Mouse (Mus musculus) spleen, adult 18-20 months (tissue): ENCODE data around the gene Smg6.
"Not testable (repeated sequence)": the region's sequence is repeated elsewhere in the genome, so short reads cannot be mapped to it uniquely, and the experiment has no call there.

ENCODE experiments used
- DNase-seq, 2 experiments: peaks; one replicate each; pipeline ENCODE4 v3.0.0; 2022; ENCODE audit warnings: mixed read lengths in 2 of 2

The Smg6 gene

DNA sequence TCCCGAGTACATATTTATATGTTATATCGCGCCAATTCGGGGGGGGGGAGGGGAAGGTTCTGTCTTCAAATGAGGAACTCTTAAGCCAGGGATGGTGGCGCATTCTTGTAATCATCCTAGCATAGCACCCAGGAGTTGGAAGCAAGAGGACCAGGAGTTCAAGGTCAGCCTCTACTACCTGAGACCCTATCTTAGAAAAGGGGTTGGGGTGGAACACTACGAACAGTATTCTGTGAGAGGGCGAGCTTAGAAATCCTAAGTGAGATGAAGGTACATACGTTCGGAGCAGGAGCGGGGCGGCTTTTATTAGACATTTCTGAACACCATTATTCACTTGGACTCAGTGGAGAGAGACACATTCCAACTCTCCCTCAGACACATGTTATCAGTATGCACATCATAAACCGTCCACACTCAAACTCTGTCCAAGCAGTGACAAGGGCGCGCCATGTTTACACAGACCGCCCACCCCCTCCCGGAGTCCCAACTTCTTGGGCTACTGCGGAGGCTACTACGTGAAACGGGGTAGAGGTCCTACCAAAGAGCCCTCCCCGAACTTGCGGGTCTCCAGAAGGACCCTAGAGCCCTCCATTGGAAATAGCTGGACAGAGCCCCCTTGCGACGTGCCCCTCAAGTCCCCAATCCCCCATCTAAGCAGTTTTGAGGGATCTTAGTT lies 243.9 kb downstream of the Smg6 start, which contains the start of gene Hic1:
Hic1 (minus strand) TSS at position 115 of the 676 bp plus-strand sequence.
- no peak for DNase-seq

GRCm38 (mm10) chr11:75170136-75170751 lies 244.6 kb downstream of the Smg6 start:
- DNase-seq = peak; percentile 75 to 93

GRCm38 (mm10) chr11:75171186-75171865 lies 245.7 kb downstream of the Smg6 start:
- DNase-seq = no peak

DNA sequence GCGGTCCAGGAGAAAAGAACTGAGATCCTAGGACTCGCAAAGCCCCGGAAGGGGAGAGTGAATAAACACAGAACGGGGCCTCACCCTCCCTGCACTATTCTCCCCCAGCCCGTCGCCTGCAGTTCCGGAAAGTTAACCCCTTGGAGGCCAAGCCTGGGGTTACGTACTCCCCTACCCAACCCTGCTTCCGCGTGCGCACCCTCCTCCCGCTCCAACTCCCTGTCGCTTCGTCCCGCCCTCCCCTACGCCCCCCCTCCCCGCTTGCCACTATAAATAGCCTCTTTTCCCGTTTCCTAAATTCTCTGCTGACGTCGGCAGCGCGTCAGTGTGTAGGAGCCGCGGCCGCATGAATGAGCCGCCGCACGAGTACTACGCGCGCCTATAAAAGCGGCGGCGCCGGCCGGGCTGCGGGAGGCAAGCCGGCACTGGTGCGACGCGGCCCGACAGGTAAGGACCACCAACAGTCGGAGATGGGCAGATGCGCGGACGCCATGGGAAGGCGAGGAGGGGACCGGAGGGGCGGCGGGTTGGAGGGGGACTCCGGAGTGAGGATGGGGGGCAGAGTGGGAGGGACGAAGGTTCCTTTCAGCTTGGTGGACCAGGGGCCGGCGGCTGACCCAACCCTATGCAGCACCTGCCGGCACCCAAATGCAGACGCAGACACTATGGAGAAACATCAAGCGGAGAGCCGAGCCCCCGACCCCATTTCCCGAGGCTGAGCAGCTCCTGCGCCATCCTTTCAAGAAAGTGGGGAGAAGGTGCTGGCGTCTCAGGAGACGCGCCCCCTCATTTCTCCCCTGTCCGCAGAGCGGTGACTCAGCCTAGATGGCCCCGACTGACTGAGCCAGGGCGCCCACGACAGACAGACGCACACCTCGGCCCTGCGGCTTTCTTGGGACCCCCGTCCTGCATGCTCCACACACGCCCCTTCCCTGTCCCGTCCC lies 246.8 kb downstream of the Smg6 start:
- DNase-seq = no peak

DNA sequence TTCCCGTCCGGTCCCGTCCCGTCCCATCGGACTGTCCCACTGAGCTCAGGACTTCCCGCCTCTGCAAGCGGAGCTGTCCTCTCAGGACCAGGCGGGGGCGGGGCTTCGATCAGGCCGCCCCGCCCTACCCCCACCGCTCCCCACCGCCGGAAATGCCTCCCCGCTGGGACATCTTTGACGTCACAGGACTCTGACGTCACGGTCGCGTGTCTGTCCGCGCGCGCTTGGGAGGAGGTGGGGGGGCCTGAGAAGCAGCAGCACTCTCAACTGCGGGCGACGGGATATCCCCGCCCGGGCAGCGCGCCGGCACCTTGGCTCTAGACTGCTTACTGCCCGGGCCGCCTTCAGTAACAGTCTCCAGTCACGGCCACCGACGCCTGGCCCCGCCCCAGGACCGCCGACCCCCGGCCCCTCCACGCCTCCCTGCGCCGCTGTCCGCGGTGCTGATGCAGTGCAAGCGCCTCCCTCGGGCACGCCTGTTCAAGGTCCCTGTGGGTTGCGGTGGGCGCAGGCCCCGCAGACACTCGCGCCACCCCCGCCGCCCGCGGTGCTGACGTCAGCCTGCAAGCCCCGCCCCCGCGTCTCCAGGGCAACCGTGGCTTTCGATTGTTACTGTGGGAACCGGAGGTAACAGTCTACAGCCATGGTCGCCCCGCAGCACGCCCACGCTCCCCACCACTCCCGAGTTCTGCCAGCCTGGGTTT lies 247.6 kb downstream of the Smg6 start:
- peak; percentile 73 to 78 for DNase-seq

DNA sequence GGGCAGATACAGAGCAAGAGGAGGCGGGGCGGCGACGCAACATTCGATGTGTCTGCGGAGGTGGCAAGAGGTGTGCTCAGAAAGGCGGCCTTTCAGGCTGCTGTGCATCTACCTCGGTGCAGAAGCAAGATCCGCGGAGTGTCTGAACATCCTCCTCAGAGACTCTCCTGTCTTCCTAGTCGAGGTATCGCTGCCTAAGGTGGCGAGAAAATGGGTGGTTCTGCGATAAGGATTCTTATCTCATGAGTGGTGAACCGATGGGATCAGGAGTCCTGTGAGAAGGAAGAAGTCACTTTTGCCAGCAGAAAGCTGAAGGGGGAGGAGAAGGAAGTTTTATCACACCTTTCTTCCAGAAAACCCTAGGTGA lies 248.2 kb downstream of the Smg6 start:
- DNase-seq = no peak

- not testable (repeated sequence) for DNase-seq
Observed at GRCm38 (mm10) chr11:75174574-75174973, 249.0 kb downstream of the Smg6 start.

DNA sequence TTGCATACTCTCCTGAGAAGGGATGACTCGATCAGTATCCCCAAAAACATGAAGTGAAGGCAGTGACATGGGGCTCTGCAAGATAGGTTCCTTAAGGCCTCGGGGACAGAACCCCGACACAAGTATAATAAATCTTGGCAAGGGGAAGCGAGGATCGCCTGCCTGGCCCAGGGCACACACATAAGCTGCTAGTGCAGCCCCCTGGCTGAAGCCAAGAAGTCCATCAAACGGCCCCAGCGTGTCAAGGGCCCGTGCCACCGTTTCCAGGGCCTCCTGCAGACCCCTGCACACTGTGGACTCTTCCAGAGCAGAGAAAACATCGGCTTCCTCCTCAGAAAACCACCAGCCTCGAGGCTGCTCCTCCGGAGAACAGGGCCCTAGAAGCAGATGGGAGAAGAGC lies 252.4 kb downstream of the Smg6 start:
- DNase-seq = no peak

GRCm38 (mm10) chr11:75178672-75179208 lies 253.1 kb downstream of the Smg6 start, which contains the start of gene Ovca2:
Gene Ovca2, minus strand, starts transcription at chr11:75178835.
- DNase-seq = peak; percentile 82 to 86

DNA sequence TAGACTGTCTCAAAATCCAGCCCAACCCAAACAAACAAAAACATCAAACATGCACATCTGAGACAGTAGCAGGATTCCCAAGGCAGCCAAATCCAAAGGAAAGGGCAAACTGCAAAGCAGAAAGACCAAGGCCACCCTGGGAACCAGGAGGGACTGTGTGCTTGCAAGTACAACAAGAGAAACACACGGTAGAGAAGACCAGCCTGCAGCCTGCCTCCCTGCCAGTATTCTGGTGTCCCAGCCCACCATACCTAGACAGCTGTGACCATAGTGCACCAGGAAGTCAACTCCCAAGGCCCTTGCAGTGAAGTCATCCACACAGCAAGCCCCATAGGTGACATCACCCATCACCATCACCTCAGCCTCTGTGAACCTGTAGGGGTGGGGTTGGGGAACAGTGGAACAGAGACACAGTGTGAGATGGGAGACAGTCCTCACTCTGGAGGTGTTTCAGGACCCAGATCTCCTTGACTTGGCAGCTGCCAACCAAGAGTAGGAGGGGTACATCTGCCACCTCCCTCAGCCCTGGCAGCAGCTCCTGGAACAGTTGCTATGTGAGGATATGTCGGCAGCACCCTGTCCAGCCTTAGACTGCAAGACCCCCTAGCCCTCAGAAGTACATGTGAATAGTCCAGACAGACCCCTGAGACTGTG lies 258.4 kb downstream of the Smg6 start:
- DNase-seq = no peak

- DNase-seq = no peak
Observed at GRCm38 (mm10) chr11:75184573-75184972, 258.9 kb downstream of the Smg6 start.

DNA sequence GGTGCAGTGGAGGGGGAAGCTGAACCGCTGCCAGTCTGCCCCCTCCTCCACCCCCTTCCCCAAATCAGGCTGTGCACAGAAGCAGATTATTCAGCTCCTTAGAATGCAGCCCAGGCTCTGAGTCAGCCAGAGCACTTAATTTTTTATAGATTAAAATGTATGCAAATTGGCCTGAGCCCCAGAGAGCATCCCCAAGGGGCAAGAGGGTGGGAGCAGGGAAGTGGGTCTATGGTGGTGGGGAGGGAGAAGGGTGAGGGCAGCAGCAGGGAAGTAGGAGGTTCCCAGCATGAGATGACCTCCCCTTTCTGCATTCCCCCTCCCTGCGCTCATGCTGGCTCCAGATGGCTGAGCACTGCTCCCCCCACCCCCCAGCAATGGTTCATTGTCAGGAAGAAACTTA lies 259.4 kb downstream of the Smg6 start:
- DNase-seq = peak; percentile 41 to 68

- DNase-seq = no peak
Observed at GRCm38 (mm10) chr11:75189713-75190370, 264.2 kb downstream of the Smg6 start.

GRCm38 (mm10) chr11:75190371-75190724 lies 264.7 kb downstream of the Smg6 start:
- DNase-seq = peak; percentile 79 to 80

DNA sequence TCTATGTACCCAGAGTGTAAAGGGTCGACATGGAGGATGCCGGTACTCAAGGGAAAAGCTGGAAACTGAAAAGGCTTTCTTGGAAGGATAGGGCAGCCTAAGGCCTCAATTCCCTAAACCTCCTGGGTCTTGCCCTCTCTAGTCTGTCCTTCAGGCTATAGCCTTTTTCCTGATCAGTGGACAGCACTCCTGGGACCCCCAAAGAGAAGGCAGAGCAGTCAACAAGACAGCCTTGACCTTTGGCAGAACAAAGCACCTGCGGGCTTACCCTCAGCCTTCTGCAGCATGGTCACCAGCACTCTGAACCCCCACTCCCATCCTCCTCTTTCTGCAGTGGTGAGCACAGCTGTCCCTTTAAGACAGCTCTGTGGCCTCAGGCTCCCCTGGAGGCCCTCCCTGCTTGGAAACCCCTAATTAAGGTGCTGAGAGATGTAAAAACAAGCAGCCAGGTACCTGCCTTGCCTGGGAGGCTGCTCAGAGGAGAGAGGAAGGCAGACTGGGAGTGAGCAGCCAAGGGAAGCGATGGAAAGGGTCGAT lies 265.4 kb downstream of the Smg6 start, which contains the start of gene Dph1:
Dph1 (minus strand) TSS at position 337 of the 537 bp plus-strand sequence.
- no peak for DNase-seq

DNA sequence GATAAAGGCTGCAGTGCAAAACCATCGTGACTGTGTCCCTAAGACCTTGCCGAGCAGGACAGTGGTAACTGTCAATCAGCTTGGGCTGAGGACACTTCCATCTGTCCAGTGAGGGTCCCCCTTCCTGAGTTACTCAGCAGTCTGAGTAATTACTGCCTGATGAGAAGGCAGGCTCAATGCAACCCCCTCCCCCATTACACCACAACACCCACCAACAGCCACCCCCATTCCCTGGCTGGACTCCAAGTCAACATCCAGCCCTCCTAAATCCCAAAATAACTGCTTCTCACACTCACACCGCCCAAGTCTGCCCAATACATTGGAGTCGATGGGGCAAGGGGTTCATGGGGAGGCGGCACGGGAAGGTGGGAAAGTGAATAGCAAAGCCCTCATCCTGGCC lies 266.2 kb downstream of the Smg6 start:
- no peak for DNase-seq

- peak; percentile 52 to 68 for DNase-seq
Observed at GRCm38 (mm10) chr11:75192336-75193214, 267.0 kb downstream of the Smg6 start.

GRCm38 (mm10) chr11:75193256-75194071 lies 267.8 kb downstream of the Smg6 start, which contains the start of gene Rtn4rl1:
Gene Rtn4rl1, plus strand, starts transcription at chr11:75193783.
- DNase-seq = peak; percentile 63 to 72
